Mouse (Mus musculus) monocyte, adult 2 months (primary cell): ENCODE results near the gene Agmat.
"Not testable (repeated sequence)": the region's sequence is repeated elsewhere in the genome, so short reads cannot be mapped to it uniquely, and the experiment has no call there.

Experiments used
- DNase-seq, 2 experiments: peaks; one replicate each; pipeline ENCODE4 v3.0.0; 2022; ENCODE audit warnings: low spot score in 2 of 2, low read depth in 1 of 2

The Agmat gene

GRCm38 (mm10) chr4:141773019-141773418, 26.5 kb downstream of the Agmat start:
- not testable (repeated sequence) for DNase-seq

GRCm38 (mm10) chr4:141779828-141780227, 33.4 kb downstream of the Agmat start:
- no peak for DNase-seq

- DNase-seq: no peak
Observed at GRCm38 (mm10) chr4:141781201-141781985, 34.9 kb downstream of the Agmat start.

- no peak for DNase-seq
Observed at GRCm38 (mm10) chr4:141784835-141785234, 38.4 kb downstream of the Agmat start.

GRCm38 (mm10) chr4:141786141-141786540, 39.7 kb downstream of the Agmat start:
- no peak for DNase-seq

- DNase-seq: no peak
Observed at GRCm38 (mm10) chr4:141787046-141787445, 40.6 kb downstream of the Agmat start.

- DNase-seq: no peak
Observed at GRCm38 (mm10) chr4:141787462-141787861, 41.0 kb downstream of the Agmat start.

- DNase-seq: no peak
Observed at GRCm38 (mm10) chr4:141789564-141790218, 43.2 kb downstream of the Agmat start.

- peak; percentile 85 to 86 for DNase-seq
Observed at GRCm38 (mm10) chr4:141790524-141790990, 44.1 kb downstream of the Agmat start, which contains the start of gene Dnajc16. Gene Dnajc16, minus strand, starts transcription at chr4:141790931.

- no peak for DNase-seq
Observed at GRCm38 (mm10) chr4:141791486-141791885, 45.0 kb downstream of the Agmat start.

- no peak for DNase-seq
Observed at GRCm38 (mm10) chr4:141791951-141792350, 45.5 kb downstream of the Agmat start.

- DNase-seq: no peak
Observed at GRCm38 (mm10) chr4:141792554-141793281, 46.2 kb downstream of the Agmat start.

- DNase-seq: peak; percentile 93 to 97
Observed at GRCm38 (mm10) chr4:141793282-141794151, 47.0 kb downstream of the Agmat start, which contains the start of gene Casp9. Gene Casp9, plus strand, starts transcription at chr4:141793612.

GRCm38 (mm10) chr4:141794152-141794535, 47.7 kb downstream of the Agmat start:
- no peak for DNase-seq

GRCm38 (mm10) chr4:141796356-141796755, 49.9 kb downstream of the Agmat start:
- DNase-seq: no peak

- no peak for DNase-seq
Observed at GRCm38 (mm10) chr4:141796954-141797353, 50.5 kb downstream of the Agmat start.

- DNase-seq: no peak
Observed at GRCm38 (mm10) chr4:141797545-141797944, 51.1 kb downstream of the Agmat start.

GRCm38 (mm10) chr4:141804105-141804504, 57.6 kb downstream of the Agmat start:
- DNase-seq: no peak

- DNase-seq: no peak
Observed at GRCm38 (mm10) chr4:141805886-141806285, 59.4 kb downstream of the Agmat start.
